Mouse (Mus musculus) midbrain, embryonic 11.5 days (tissue): ENCODE results near the gene Tgtp2. TPM values are rescaled to one million over a fixed set of nuclear protein-coding genes. Genes with fewer than 3 reads are reported as not detected.

Experiments used
- ATAC-seq: fragments of 200-750 bp; cut with Nextera tagmentation; 2 replicates; pipeline ENCODE4 v1.8.0; 2017; ENCODE audit warnings: moderate TSS enrichment, moderate library complexity; ENCODE audit not compliant: low FRiP score
- DNase-seq: peaks from one replicate; pipeline ENCODE4 v3.0.0; 2015; ENCODE audit warnings: low spot score; ENCODE audit errors: missing footprints
- H3K27ac ChIP-seq: fragments of 300-500 bp; sonication (generic); 2 replicates; pipeline ENCODE4 v1.5.1; 2014; ENCODE audit warnings: low read depth, low read length
- H3K27me3 ChIP-seq: fragments of 300-500 bp; sonication (generic); 2 replicates; pipeline ENCODE4 v1.6.1; 2014; ENCODE audit warnings: mild to moderate bottlenecking, low read length, moderate library complexity, mixed read lengths; ENCODE audit not compliant: control insufficient read depth, insufficient read depth
- H3K36me3 ChIP-seq: fragments of 300-500 bp; sonication (generic); 2 replicates; pipeline ENCODE4 v1.6.1; 2014; ENCODE audit warnings: mild to moderate bottlenecking, low read length, moderate library complexity, mixed read lengths; ENCODE audit not compliant: control insufficient read depth, insufficient read depth
- H3K4me1 ChIP-seq: fragments of 300-500 bp; sonication (generic); 2 replicates; pipeline ENCODE4 v1.6.1; 2014; ENCODE audit warnings: low read length; ENCODE audit not compliant: control insufficient read depth, insufficient read depth
- H3K4me2 ChIP-seq: fragments of 300-500 bp; sonication (generic); 2 replicates; pipeline ENCODE4 v1.6.1; 2014; ENCODE audit warnings: mild to moderate bottlenecking, moderate library complexity
- H3K4me3 ChIP-seq: fragments of 300-500 bp; sonication (generic); 2 replicates; pipeline ENCODE4 v1.5.1; 2014; ENCODE audit warnings: low read depth, low read length
- H3K9ac ChIP-seq: fragments of 300-500 bp; sonication (generic); 2 replicates; pipeline ENCODE4 v1.6.1; 2014; ENCODE audit warnings: low read length
- H3K9me3 ChIP-seq: fragments of 300-500 bp; sonication (generic); 2 replicates; pipeline ENCODE4 v1.6.1; 2016; ENCODE audit warnings: low read length; ENCODE audit not compliant: control insufficient read depth
- WGBS: fragments of 180-500 bp; shearing (Covaris S2); extraction: QIAGEN DNeasy Blood & Tissue Kit; methylation state at CpG from one replicate; pipeline ENCODE4 v1.1.7; 2014; 5-methylcytosine and 5-hydroxymethylcytosine counted together
- polyA plus RNA-seq: library from polyadenylated mRNA; unstranded; fragments of >200 nt; fragmentation: Nextera tagmentation; extraction: Ambion mirVana; gene quantifications from 2 replicates; pipeline ENCODE4 v1.2.1, GENCODE M21; 2014

The Tgtp2 gene
- polyA plus RNA-seq, 1 experiment from 2014 or later, result not detected

DNA sequence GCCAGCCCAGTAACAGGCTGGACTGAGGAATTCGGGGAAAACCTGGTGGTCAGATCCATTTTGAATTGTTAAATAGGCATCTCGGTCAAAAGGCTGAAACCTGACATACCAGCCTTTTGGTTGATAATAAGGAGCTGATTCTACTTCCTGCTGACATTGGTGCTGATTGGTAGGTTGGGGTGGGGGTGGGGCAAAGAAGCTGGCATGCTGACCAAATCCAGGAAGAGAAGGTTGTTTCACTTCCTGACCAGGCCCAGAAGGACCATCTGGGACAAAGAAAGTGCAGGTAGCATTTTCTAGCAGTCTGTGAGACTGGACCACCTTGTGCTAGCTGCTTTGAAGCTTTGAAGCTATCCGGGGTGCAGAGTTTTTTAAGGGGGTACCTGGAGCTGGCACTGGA is 36.4 kb upstream of the Tgtp2 start:
- H3K9me3 ChIP-seq, result no peaks in the 10 kb centered on the region
- WGBS, result 93% methylated on average over 3 of the region's 3 CpGs
- H3K4me1 ChIP-seq, result no peaks in the 10 kb centered on the region
- no peak overlapping the region for H3K9ac ChIP-seq
- no peak overlapping the region for H3K27ac ChIP-seq
- H3K27me3 ChIP-seq, result no peaks in the 10 kb centered on the region
- H3K36me3 ChIP-seq, result no peaks in the 10 kb centered on the region
- H3K4me3 ChIP-seq, result no peak overlapping the region
- no peak for ATAC-seq
- H3K4me2 ChIP-seq, result no peak overlapping the region
- DNase-seq, result no peak

DNA sequence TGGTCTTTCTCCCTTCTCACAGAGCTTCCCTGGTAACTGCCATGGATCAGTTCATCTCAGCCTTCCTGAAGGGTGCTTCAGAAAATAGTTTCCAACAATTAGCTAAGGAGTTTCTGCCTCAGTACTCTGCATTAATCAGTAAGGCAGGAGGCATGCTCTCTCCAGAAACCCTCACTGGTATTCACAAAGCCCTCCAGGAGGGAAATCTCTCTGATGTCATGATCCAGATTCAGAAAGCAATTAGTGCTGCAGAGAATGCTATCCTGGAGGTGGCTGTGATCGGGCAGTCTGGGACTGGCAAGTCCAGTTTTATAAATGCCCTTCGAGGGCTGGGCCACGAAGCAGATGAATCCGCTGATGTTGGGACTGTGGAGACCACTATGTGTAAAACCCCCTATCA is 31.4 kb upstream of the Tgtp2 start:
- 83% methylated on average over 4 of the region's 4 CpGs for WGBS
- no peaks in the 10 kb centered on the region for H3K27me3 ChIP-seq
- DNase-seq (no peak), ATAC-seq (no peak)
- H3K4me3 ChIP-seq, result no peak overlapping the region
- no peaks in the 10 kb centered on the region for H3K36me3 ChIP-seq
- no peak overlapping the region for H3K9ac ChIP-seq
- H3K27ac ChIP-seq, result no peak overlapping the region
- H3K4me2 ChIP-seq, result no peak overlapping the region
- H3K4me1 ChIP-seq, result no peaks in the 10 kb centered on the region
- H3K9me3 ChIP-seq, result no peaks in the 10 kb centered on the region

DNA sequence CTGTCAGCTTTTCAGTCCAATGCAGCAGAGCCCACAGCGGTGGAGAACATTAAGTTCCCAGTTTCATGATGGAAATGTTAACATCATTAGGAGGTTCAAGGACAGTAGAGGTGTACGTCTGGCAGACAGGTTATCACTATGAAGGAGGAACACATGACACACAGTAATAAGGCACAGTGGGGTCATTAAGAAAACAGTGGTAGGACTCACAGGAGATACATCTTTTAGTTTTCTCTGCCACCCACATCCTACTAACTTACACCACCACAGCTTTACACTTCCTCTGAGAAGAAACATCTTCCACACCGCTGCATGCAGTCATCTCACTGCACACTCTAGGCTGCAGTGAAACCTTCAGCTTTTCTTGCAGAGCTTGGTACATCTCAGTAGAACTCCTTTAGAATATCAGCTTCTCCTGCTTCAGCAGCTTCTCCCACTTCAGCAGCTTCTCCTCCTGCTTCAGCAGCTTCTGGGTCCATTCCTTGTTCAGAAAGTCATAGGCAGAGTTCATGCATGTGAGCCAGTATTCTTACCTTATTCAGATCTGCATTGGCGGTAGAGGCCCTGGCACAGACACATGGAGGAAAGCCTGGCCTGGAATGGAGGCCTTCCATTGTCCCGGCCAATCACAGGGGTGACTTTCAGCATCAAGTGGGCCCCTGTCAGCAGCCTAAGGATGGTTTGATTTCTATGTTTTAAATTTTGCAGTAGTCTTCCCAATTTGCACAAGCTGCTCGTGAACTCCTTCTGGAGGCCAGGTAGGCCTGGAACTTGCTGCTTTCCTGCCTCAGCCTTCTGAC is 30.1 kb upstream of the Tgtp2 start:
- H3K27ac ChIP-seq, result no peak overlapping the region
- no peak overlapping the region for H3K4me2 ChIP-seq
- H3K4me3 ChIP-seq, result no peak overlapping the region
- ATAC-seq (no peak), DNase-seq (no peak)
- H3K9me3 ChIP-seq, result no peaks in the 10 kb centered on the region
- H3K36me3 ChIP-seq, result no peaks in the 10 kb centered on the region
- no peak overlapping the region for H3K9ac ChIP-seq
- WGBS, result 89% methylated on average over 6 of the region's 6 CpGs
- H3K27me3 ChIP-seq, result no peaks in the 10 kb centered on the region
- H3K4me1 ChIP-seq, result no peaks in the 10 kb centered on the region

DNA sequence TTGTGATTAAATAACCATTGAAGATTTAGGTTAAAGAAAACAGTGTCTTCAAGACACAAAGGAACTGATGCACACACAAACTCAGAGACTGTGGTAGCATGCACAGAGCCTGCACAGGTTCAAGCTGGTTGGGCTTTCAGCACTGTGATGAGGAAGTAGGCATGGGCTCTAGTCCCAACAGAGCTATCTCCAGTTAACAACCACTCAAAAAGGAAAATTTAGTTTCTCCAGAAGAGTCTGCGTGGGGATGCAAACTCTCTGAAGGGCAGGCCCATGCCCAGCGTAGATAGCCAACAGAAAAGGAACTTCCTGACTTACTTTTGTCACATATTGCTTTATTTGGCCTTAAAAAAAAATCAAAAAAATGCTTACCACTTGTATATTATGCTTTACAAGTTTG is 28.8 kb upstream of the Tgtp2 start:
- H3K9me3 ChIP-seq, result no peaks in the 10 kb centered on the region
- ATAC-seq (no peak), DNase-seq (no peak)
- no peaks in the 10 kb centered on the region; the same call in 1 of the 2 replicates for H3K4me1 ChIP-seq
- no peaks in the 10 kb centered on the region for H3K27me3 ChIP-seq
- WGBS, result 95% methylated on average over 2 of the region's 2 CpGs
- no peaks in the 10 kb centered on the region for H3K36me3 ChIP-seq
- H3K4me3 ChIP-seq, result no peak overlapping the region
- H3K27ac ChIP-seq, result no peak overlapping the region
- H3K9ac ChIP-seq, result no peak overlapping the region
- H3K4me2 ChIP-seq, result no peak overlapping the region

DNA sequence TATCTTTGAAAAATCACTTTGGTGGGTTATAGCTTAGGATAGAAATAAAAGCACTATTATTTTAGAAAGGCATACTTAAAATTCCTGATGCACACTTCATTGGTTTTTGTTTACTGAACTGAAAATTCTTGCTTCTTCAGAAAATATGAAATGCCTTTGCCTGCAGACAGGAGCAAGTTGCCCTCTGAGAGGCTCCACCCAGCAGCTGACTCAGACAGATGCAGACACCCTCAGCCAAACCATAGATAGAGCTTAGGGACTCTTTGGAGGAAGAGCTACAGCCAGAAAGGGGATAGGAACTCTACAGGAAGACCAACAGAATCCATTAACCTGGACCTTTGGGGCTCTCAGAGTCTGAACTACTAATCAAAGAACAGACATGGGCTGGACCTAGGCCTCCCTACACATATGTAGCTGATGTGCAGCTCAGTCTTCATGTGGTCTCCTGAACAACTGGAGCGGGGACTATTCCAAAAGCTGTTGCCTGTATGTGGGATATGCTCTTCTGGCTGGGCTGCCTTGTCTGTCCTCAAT is 28.1 kb upstream of the Tgtp2 start:
- Histone ChIP-seq H3K4me3 (no peak overlapping the region), H3K4me1 (no peaks in the 10 kb centered on the region; the same call in 1 of the 2 replicates), H3K27me3 (no peaks in the 10 kb centered on the region), H3K27ac (no peak overlapping the region), H3K36me3 (no peaks in the 10 kb centered on the region), H3K9me3 (no peaks in the 10 kb centered on the region), H3K4me2 (no peak overlapping the region), H3K9ac (no peak overlapping the region)
- DNase-seq (no peak), ATAC-seq (no peak)
- WGBS, result 92% methylated on average over 1 of the region's 1 CpGs

DNA sequence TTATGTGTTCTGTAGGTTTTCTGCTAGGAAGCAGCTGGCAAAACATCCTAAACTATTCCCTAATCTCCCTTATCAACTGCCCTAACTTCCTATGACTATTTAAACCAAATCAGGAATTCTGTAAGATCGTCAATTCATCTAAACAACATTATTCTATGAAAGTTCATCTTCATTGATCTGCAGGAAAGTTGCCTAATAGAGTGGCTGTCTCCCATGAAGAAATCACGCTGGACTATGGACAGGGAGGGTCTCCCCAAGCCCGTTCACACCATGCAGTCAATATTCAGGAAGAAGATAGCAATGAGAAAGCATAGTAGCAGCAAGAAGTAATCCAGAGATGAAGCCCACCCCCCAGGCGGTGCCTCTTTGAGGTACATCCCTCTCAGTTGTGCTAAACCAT is 27.2 kb upstream of the Tgtp2 start:
- ATAC-seq, result no peak
- WGBS, result 70% methylated on average over 4 of the region's 4 CpGs
- H3K27ac ChIP-seq, result no peak overlapping the region
- H3K36me3 ChIP-seq, result no peaks in the 10 kb centered on the region
- DNase-seq, result no peak
- H3K4me2 ChIP-seq, result no peak overlapping the region
- H3K4me1 ChIP-seq, result no peaks in the 10 kb centered on the region; the same call in 1 of the 2 replicates
- H3K4me3 ChIP-seq, result no peak overlapping the region
- H3K9ac ChIP-seq, result no peak overlapping the region
- H3K9me3 ChIP-seq, result no peaks in the 10 kb centered on the region
- no peaks in the 10 kb centered on the region for H3K27me3 ChIP-seq

DNA sequence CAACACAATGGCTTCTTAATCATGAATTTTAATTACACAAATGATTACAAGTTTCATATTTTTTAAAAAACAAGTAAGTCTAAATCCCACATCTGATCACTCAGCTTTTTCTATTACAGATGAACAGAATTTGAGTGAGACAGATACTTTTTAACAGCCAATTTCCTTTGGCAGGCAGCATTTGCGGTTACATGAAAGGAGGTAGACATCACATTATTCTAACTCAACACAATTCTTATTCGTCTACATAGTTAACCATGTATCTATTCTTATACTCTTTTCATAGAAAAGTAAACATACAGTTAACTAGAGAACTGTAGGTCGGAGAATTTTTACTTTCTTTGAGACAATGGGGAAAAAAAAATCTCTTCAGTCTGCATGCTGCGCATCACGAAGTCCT is 26.5 kb upstream of the Tgtp2 start:
- no peaks in the 10 kb centered on the region for H3K9me3 ChIP-seq
- no peak for DNase-seq
- H3K9ac ChIP-seq, result no peak overlapping the region
- no peaks in the 10 kb centered on the region for H3K36me3 ChIP-seq
- no peaks in the 10 kb centered on the region; the same call in 1 of the 2 replicates for H3K4me1 ChIP-seq
- 94% methylated on average over 5 of the region's 5 CpGs for WGBS
- H3K4me2 ChIP-seq, result no peak overlapping the region
- H3K27ac ChIP-seq, result no peak overlapping the region
- no peaks in the 10 kb centered on the region for H3K27me3 ChIP-seq
- no peak for ATAC-seq
- H3K4me3 ChIP-seq, result no peak overlapping the region

DNA sequence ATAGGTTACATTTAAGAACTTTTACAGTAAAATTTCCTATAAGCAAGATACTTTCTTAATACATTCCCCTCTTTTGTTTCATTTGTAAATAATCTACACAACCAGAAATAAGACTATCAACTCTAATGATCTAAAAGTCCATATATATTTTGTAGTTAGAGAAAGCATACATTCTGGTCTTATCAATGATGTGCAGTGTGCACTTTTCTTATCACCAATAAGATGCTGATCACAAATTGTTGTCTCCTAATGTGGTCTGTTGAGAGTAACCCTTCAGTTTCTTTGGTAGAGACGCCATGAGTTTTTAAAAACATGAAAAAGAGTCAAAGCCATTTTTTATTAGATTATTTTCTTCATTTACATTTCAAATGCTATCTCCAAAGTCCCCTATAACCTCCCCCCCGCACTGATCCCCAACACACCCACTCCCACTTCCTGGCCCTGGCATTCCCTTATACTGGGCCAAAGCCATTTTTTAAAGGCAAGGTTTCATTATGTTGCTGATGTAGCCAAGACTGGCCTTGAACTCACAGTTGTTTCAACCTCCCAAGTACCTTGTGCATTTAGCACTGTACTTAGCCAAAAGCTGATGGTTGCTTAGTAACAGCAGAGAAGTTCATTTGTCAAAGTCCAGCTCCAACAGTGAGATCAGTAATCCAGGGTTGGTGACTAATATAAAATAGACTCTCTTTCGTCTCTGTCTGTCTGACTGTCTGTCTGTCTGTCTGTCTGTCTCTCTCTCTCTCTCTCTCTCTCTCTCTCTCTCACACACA is 25.9 kb upstream of the Tgtp2 start:
- Histone ChIP-seq H3K36me3 (no peaks in the 10 kb centered on the region), H3K4me2 (no peak overlapping the region), H3K27ac (no peak overlapping the region), H3K4me1 (no peaks in the 10 kb centered on the region; the same call in 1 of the 2 replicates), H3K27me3 (no peaks in the 10 kb centered on the region), H3K9ac (no peak overlapping the region), H3K9me3 (no peaks in the 10 kb centered on the region), H3K4me3 (no peak overlapping the region)
- no peak for ATAC-seq
- 87% methylated on average over 3 of the region's 3 CpGs for WGBS
- no peak for DNase-seq
